Mouse (Mus musculus) thymus, adult 2 months (tissue): ENCODE data around the gene Hist1h2ao.

Source experiments
- CTCF ChIP-seq: fragments of 200-500 bp; IDR thresholded peaks from 2 replicates; pipeline ENCODE4 v1.5.1; 2012; ENCODE audit warnings: mild to moderate bottlenecking, control low read depth, low read length, moderate library complexity, borderline replicate concordance; ENCODE audit not compliant: control insufficient read depth, poor library complexity, insufficient read depth; ENCODE audit errors: extremely low read depth
- POLR2A ChIP-seq: fragments of 200-500 bp; IDR thresholded peaks from 2 replicates; pipeline ENCODE4 v1.6.1; 2012; ENCODE audit warnings: mild to moderate bottlenecking, low read length, control low read depth, moderate library complexity; ENCODE audit not compliant: control insufficient read depth, poor library complexity, insufficient read depth; ENCODE audit errors: extremely low read depth

GRCm38 (mm10) chr13:21789925-21790324 lies 20.3 kb upstream of the Hist1h2ao start:
- TF ChIP-seq CTCF = no peak
- no peak for TF ChIP-seq POLR2A
